Mouse (Mus musculus) kidney, postnatal 14 days (tissue): ENCODE measurements at regions not wholly inside any gene's neighbourhood (a gene's known extent, or its start where the extent isn't known, plus 50 kb on each side); places are given as distances from the start of the nearest gene placed in this dataset.

ENCODE experiments used
- DNase-seq: peaks from one replicate; pipeline ENCODE4 v3.0.0; 2022; ENCODE audit warnings: mixed read lengths

- DNase-seq: no peak
Measured at GRCm38 (mm10) chr15:8903651-8904050, 64.1 kb upstream of the Ranbp3l start.

GRCm38 (mm10) chr15:8897487-8898158, 70.1 kb upstream of the Ranbp3l start:
- no peak for DNase-seq

- no peak for DNase-seq
Measured at GRCm38 (mm10) chr15:8896856-8897255, 70.9 kb upstream of the Ranbp3l start.

GRCm38 (mm10) chr15:8896391-8896790, 71.4 kb upstream of the Ranbp3l start:
- DNase-seq: no peak

GRCm38 (mm10) chr15:8885585-8885984, 82.2 kb upstream of the Ranbp3l start:
- no peak for DNase-seq

DNA sequence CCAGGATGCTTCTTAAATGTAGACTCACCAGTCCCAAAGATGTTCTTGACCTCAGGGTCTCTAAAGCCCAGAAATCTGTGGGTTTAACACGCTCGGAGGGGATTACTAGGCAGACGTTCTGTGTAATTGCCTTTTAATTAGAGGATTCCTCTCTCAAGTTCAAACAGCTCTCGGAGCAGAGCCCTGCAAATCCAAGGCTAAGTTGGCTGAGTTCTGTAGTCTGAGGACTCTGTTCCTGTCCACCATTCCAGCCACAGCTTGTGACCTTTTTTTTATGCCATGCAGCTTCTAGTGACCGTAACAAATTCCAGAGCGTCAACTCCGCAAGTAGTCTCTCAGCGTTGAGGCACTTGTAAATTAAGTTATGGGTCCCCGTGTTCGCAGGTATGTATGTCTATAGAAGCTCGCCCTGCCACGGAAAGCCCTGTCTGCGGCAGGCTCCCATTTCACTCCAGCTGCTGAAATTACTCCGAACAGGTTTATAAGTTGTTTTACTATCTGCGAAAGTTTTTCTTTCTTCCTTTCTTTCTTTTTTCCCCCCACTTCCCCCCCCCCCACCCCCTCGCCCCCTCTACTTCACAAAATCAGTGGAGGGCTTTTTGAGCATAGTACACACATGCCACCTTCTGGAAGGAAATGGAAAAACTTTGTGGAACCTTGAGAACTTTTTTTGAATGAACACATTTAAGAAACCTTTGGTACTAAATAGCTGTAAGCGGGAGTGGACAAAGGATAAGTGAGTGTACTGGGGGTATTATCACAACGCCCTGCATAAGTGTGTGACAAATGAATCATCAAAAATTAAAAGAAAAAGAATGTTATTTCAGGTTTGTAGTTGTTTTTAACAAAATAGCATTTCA, 82.9 kb upstream of the Ranbp3l start:
- peak; percentile 34 for DNase-seq

- peak; percentile 18 for DNase-seq
Measured at GRCm38 (mm10) chr15:8882880-8883539, 84.7 kb upstream of the Ranbp3l start.

GRCm38 (mm10) chr15:8874884-8875493, 92.8 kb upstream of the Ranbp3l start:
- DNase-seq: no peak

- DNase-seq: no peak
Measured at GRCm38 (mm10) chr15:8868021-8868420, 99.7 kb upstream of the Ranbp3l start.

GRCm38 (mm10) chr15:8867160-8867891, 100.4 kb upstream of the Ranbp3l start:
- DNase-seq: no peak

DNA sequence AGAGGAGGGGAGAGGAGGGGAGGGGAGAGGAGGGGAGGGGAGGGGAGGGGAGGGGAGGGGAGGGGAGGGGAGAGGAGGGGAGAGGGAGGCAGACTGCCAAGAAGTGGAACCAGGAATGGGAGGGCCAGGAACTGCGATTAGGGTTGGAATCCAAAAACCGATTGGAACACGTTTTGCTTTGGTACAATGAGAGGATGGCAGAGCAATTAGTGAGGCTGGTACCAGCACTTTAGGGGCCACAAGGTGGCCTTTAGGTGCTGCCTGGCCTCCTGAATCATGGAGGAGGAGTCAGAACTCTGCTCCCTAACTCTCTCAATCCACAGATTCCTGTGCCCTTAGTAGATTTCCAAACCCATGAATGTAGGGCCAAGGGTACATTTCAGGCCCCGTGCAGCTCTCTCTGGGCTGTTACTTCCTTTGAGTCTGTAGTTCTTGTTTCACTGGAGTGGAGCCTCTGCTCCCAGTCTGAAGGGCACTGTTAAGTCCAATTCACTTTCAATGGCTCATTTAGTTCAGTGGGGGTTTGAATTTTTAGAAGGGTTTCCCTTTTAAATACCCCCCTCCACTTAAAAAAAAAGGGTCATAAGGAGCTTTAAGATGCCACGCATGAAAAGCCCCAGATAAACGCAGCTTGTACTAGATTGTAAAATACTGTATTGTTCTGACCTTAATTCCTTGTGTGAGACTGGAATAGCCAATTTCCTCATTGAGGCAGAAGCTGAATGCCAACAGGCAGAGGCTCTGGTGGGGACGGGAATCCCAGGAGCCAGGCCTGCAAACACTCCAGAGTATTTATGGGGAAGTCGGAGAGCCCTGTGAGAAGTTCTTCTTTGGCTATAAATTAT, 102.4 kb upstream of the Ranbp3l start:
- DNase-seq: no peak

- DNase-seq: no peak
Measured at GRCm38 (mm10) chr15:8856419-8857084, 111.2 kb upstream of the Ranbp3l start.

DNA sequence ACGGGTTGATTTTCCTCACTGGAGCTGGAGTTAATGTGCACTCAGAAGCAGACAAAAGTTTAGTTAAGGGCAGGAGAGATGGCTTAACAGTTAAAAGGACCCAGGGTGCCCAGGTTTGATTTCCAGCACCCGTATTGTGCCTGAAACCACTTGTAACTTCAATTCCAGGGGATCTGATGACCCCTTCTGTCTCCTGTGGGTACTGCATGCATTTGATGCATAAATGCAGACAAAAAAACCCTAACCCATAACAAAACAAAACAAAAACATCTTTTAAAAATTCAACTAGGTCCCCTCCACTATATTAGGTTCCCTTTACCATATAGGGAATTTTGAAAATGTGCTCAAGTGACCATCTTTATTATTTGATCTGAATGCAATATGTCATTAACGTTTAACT, 112.2 kb upstream of the Ranbp3l start:
- no peak for DNase-seq

- peak; percentile 5 for DNase-seq
Measured at GRCm38 (mm10) chr15:8854336-8854735, 113.4 kb upstream of the Ranbp3l start.

- no peak for DNase-seq
Measured at GRCm38 (mm10) chr15:8850996-8851395, 116.8 kb upstream of the Ranbp3l start.

GRCm38 (mm10) chr15:8849413-8849812, 118.3 kb upstream of the Ranbp3l start:
- DNase-seq: no peak

GRCm38 (mm10) chr15:8842129-8842528, 125.6 kb upstream of the Ranbp3l start:
- DNase-seq: no peak

GRCm38 (mm10) chr15:8839462-8839861, 128.3 kb upstream of the Ranbp3l start:
- DNase-seq: no peak

DNA sequence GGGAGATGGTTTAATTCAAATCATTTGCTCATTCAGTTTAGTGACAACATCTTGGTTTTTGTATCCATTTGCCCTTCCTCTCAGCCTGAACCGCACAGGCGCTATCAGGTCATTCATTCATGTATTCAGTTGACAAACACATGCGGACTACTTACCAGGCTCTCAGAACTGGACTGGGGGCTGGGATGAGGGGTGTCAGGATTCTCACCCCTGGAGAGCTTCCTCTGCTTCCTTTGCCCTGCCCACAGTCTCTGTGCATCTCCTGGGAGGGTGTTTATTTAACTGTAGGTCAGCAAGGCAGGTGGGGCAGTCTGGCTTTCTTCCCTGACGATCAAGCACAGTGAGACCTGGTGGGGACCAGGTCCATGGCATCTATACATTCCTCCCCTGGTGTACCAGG, 123.6 kb upstream of the Slc1a3 start:
- no peak for DNase-seq

- DNase-seq: no peak
Measured at GRCm38 (mm10) chr15:8832970-8833369, 122.4 kb upstream of the Slc1a3 start.
